Mouse (Mus musculus): ENCODE results near the gene Amacr.

Amacr gene

DNA sequence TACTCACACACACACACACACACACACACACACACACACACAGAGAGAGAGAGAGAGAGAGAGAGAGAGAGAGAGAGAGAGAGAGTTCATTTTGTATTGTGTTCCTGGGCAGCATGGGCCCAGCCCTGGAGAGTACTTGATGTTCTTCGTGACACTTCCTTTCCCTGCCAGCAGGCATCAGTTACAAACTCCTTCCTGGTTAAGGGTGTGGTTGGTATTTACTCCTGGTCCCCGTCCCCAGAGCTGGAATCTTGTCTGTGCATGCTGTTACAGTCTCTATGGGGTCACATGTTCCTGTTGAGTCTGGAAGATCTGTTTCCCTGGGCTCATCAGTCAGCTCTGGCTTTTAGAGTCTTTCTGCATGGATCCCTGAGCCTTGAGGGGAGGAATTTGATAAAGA lies 8.9 kb downstream of the Amacr start:
- DNase-seq (ENCODE audit: low spot score in 2 of 2) = no peak

GRCm38 (mm10) chr15:10991566-10991965 lies 10.0 kb downstream of the Amacr start:
- DNase-seq (ENCODE audit: low spot score in 2 of 2) = no peak

GRCm38 (mm10) chr15:10999832-11000231 lies 18.3 kb downstream of the Amacr start:
- no peak for DNase-seq (ENCODE audit: low spot score in 2 of 2)

DNA sequence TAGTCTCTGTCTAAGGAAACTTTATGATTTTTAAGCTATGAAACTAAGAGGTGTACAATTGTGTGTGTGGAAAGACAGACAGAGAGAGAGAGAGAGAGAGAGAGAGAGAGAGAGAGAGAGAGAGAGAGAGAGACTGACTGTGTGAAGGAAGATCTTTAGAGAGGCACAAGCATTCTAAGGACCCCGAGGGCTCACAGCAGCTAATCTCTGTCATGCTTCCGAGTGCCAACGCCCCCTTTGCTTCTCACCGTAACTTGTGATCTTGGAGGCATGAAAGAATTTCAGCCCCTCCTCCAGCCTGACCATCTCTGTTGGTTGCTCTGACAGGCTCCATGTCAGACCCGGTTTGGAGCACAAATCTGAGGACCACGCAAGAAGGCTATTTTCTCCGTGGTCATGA lies 18.9 kb downstream of the Amacr start, which contains the start of gene Slc45a2:
Gene Slc45a2 (plus strand): TSS at position 301 of the 400 bp plus-strand sequence.
- DNase-seq (ENCODE audit: low spot score in 2 of 2) = no peak

GRCm38 (mm10) chr15:11003791-11004190 lies 22.2 kb downstream of the Amacr start:
- DNase-seq (ENCODE audit: low spot score in 2 of 2) = no peak

DNA sequence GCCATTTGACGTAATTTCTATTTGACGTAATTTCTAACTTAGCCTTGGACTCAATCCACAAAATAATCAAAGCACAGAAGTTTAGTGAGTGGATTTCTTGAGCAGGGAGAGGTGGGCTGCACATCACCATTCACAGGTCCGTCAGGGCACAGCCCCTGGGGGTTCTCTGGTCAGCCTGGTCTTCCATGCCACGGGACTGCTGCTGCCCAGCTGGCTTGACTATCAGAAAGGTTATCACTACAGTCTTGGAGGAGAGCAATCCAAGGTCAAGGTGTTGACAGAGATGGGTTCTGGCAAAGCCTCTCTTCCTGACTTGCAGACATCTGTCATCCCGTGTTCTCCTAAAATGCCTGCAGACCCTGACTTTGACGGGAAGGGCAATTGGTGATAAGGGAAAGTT lies 23.1 kb downstream of the Amacr start:
- DNase-seq (ENCODE audit: low spot score in 2 of 2) = no peak

DNA sequence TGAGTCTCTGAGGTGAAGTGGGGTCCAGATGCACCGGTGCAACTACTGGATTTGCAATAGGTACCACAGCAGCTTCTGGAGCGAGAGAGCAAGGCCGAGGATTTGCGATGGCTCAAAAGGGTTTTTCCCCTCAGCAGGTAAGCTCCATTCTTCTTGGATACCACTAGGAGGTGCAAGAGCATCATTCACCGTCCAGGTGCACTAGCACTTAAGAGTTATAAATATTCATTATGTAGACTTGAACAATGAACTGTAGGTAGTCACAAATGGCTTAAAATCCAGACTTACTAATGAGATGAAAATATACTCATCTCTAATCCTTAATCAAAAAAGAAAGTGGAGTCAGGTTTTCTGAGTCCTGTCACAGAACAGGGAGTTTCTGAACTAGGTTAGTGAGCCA lies 27.2 kb downstream of the Amacr start:
- DNase-seq (ENCODE audit: low spot score in 2 of 2) = no peak

DNA sequence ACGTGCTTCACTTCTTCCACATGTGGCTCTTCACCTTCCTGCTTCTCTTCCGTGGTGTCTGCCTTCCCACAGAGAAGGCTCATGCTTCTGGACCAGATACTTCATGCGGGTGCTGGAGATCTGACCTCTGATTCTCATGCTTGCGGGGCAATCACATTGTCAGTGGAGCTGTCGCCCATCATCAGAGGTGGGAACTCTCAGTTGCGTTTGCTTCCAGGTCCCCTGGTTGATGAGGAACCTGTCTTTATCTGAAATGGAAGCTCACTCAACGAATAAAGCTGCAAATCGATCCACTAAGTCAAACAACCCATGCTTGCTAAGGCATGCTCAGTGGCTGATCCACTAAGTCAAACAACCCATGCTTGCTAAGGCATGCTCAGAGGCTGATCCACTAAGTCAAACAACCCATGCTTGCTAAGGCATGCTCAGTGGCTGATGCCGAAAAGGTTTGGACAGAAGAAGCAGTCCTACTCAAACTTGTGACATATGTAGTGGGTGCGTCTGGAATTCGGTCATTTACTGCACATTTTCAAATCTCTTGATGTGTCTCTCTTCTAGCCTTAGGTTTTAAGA lies 29.5 kb downstream of the Amacr start:
- DNase-seq (ENCODE audit: low spot score in 2 of 2) = no peak

GRCm38 (mm10) chr15:11014931-11015330 lies 33.4 kb downstream of the Amacr start:
- DNase-seq (ENCODE audit: low spot score in 2 of 2) = no peak

DNA sequence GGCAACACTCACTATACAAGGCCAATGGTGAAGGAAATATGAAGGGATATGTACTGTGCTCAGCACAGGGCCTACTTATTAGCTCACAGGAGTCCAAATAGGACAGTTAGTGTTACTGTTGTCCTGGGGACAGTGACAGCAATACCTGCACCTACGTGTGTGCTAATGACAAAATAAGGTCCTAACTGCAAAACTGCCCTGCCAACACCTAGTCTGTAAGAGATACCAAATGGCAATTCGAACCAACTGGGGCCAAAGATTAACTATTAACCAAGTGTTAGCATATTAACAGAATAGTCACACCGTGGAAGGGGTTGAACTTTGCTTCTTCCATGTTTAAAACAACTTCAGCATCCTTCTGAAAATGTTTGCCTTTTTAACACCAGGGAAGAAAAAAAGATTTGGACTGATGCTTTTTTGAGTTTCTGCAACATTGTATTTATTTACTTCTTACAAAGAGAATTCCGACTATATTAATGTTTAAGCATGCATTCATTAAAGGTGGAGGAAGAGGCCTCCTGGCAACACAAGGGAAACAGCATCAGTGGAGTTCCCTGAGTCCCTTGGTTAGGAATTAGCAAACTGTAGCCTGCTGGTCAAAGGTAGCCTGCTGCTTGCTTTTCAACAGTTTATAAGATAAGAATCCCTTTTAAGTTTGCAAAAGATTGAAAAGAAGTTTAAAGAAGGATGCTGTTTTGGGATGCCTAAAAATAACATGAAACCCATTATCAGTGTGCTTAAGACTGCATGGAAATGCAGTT lies 45.4 kb downstream of the Amacr start:
- DNase-seq (ENCODE audit: low spot score in 2 of 2) = no peak

GRCm38 (mm10) chr15:11030188-11030587 lies 48.6 kb downstream of the Amacr start:
- DNase-seq (ENCODE audit: low spot score in 2 of 2) = no peak

DNA sequence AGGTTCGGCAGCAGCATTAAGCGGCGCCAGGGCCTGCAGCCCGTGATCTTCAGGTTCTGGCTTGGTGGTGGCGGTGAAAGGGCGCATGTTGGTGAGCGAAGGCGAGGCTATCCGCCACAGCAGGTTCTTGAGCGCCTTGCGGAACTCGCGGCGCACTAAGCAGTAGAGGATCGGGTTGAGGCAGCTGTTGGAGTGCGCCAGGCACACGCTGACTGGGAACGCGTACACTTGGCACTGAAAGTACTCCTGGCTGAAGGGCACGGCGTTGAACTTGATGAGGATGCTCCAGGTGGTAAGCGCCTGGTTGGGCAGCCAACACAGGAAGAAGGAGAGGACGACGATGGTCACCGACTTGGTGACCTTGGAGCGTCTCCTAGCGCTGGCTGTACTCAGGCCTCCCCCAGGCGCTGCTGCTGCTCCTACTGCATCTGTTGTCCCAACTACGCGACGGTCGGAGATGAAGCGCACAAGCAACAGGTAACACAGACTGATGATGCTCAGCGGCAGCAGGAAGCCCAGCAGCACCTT lies 54.5 kb downstream of the Amacr start:
- DNase-seq (ENCODE audit: low spot score in 2 of 2) = no peak

DNA sequence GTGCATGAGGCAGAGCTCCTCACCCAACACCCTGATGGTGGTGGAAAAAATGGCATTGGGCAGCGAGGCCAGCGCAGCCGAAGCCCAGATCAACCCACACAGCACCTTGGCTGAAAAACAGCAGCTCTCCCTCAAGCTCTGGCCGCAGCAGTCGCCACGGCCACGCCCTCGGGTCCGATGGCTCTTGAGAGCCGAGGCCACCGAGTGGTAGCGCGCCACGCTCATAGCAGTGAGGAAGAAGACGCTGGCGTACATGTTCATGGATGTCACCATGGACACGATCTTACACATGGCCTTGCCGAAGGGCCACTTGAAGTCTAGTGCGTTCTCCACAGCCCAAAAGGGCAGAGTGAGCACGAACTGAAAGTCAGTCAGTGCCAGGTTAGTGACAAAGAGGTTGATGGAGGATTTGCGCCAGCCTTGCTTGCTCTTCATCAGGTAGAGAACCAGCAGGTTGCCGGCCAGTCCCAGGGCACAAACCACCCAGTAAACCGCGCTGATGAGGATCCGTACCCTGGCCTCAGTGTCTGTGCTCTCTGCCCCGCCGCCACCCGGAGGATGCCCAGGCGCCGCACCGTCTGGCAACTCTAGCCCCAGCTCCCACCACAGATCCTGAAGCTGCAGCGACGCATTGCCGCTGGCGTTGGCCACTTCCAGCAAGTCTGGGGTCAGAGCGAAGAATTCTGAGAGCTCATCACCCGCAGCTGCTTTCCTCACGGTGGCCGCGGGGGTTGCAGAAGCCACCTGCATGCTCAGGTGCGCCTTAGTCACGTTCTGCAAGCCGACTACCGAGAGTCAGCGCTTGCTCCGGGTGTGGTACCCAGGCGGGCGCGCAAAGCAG lies 55.2 kb downstream of the Amacr start:
- peak; percentile 12 to 26 for DNase-seq (ENCODE audit: low spot score in 2 of 2)

GRCm38 (mm10) chr15:11037376-11037695 lies 55.8 kb downstream of the Amacr start:
- DNase-seq (ENCODE audit: low spot score in 2 of 2) = peak in 1 of 2 experiments; percentile 17

GRCm38 (mm10) chr15:11037711-11038110 lies 56.2 kb downstream of the Amacr start, which contains the start of gene Rxfp3:
Gene Rxfp3, minus strand, starts transcription at chr15:11037991.
- DNase-seq (ENCODE audit: low spot score in 2 of 2) = peak in 1 of 2 experiments; percentile 7

DNA sequence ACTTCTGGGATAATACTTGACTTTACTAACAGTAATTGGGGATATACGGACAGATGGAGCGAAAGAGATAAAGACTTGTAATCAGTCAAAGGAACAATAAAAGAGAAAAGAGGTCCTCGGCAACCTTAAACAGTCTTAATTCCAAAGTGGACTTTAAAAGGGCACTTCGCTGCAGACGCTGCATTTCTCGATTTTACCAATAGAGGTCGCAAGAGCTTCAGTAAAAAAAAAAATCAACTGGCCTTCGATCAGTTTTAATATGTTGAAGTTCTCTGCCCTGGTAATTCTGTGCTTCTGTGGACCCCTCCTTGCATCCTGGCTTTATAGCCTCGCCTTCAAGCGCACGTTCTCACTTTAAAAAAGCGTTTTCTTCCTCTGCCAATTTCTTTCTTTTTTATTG lies 56.9 kb downstream of the Amacr start:
- peak; percentile 41 to 68 for DNase-seq (ENCODE audit: low spot score in 2 of 2)

- no peak for DNase-seq (ENCODE audit: low spot score in 2 of 2)
Observed at GRCm38 (mm10) chr15:11040067-11040466, 58.5 kb downstream of the Amacr start.

- no peak for DNase-seq (ENCODE audit: low spot score in 2 of 2)
Observed at GRCm38 (mm10) chr15:11041229-11041628, 59.7 kb downstream of the Amacr start.

DNA sequence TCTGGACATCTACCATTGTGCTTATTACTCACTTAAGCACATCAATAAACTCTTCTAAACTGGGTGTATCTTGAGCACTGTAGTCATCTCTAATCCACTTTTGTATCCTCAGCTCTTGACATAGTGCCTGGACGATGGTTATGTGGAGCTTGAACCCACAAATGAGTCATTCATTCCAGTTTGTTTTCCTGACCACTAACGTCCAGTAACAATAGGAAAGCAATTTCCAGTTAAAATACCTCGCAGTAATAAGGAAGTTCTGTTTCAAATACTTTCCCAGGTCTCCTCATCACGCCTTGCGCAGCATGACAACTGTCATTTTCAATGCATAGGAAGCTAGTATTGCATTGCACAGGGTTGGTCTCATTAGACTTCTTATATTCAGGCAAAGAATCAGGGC lies 61.3 kb downstream of the Amacr start:
- no peak for DNase-seq (ENCODE audit: low spot score in 2 of 2)
